Mouse (Mus musculus): ENCODE data around the gene Tmbim6. TPM values are rescaled to one million over a fixed set of nuclear protein-coding genes. Genes with fewer than 3 reads are reported as not detected.

The Tmbim6 gene
- polyA plus RNA-seq, 1 experiment from 2014 or later: 317 TPM

DNA sequence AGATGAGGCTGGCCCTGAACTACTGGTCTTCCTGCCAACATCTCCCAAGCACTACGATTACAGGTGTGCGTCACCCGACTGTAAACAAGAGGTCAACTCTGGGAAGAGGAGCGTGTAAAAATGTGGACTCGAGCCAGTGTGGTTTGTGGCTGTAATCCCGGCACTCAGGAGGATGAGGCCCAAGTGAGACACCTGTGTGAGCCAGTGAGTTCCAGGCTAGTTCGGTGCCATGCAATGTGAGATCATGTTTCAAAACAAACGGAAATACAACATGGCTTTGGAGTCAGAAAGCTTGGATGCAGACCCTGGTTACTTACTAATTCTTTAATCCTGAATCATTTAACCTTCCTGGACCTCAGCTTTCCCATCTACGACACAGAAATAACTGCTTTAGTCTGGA is 33.7 kb upstream of the Tmbim6 start:
- Histone ChIP-seq H3K4me2 (replicated peaks; ENCODE audit: low read depth, low read length) (no peak overlapping the region), H3K9ac (replicated peaks; ENCODE audit: low read depth, low read length) (no peak overlapping the region), H3K36me3 (ENCODE audit: control insufficient read depth, insufficient read depth, low read length) (no peaks in the 10 kb centered on the region), H3K9me3 (ENCODE audit: control insufficient read depth, low read depth, low read length) (no peaks in the 10 kb centered on the region), H3K27me3 (ENCODE audit: control insufficient read depth, insufficient read depth, low read length) (no peaks in the 10 kb centered on the region), H3K4me1 (ENCODE audit: control insufficient read depth, insufficient read depth, low read length) (peaks cover 3% of the 10 kb centered on the region; the same call in 1 of the 2 replicates), H3K4me3 (ENCODE audit: low read depth, low read length) (no peak overlapping the region), H3K27ac (ENCODE audit: low read length) (no peak overlapping the region)
- no peak for ATAC-seq (ENCODE audit: insufficient number of reproducible peaks, insufficient read depth, low FRiP score, low read depth)
- whole genome bisulfite sequencing: 76% methylated on average over 9 of the region's 9 CpGs

DNA sequence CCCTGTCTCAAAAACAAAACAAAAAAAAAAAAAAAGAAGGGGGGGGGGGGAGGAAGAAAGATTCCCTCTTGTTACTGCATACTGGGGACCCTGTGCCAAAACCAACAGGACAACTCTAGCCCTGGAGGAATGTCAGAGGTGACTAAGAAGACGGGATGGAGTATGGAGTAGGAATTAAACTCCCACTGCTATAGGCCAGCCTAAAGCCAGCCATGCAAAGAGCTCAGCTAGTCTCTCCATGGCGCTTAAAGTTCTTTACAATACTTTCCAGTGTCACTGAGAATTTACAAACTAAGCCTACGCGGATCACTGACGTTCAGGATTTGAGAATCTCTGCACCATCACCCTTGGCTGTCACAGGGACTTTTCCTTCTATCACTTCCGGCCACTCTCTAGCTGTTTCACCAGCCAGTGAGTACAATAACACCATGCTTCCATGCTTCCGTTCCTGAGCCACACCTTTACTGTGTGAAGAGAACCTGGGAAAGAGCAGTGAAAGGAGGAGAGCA is 28.6 kb upstream of the Tmbim6 start:
- Histone ChIP-seq H3K9ac (replicated peaks; ENCODE audit: low read depth, low read length) (no peak overlapping the region), H3K36me3 (ENCODE audit: control insufficient read depth, insufficient read depth, low read length) (no peaks in the 10 kb centered on the region), H3K4me2 (replicated peaks; ENCODE audit: low read depth, low read length) (no peak overlapping the region), H3K27ac (ENCODE audit: low read length) (0 out of 2 replicates have a peak overlapping the region, but pooled peaks have one; percentile 1), H3K27me3 (ENCODE audit: control insufficient read depth, insufficient read depth, low read length) (no peaks in the 10 kb centered on the region), H3K9me3 (ENCODE audit: control insufficient read depth, low read depth, low read length) (no peaks in the 10 kb centered on the region), H3K4me3 (ENCODE audit: low read depth, low read length) (no peak overlapping the region), H3K4me1 (ENCODE audit: control insufficient read depth, insufficient read depth, low read length) (peaks cover 16% of the 10 kb centered on the region)
- ATAC-seq (ENCODE audit: insufficient number of reproducible peaks, insufficient read depth, low FRiP score, low read depth): no peak
- 69% methylated on average over 7 of the region's 7 CpGs for WGBS

DNA sequence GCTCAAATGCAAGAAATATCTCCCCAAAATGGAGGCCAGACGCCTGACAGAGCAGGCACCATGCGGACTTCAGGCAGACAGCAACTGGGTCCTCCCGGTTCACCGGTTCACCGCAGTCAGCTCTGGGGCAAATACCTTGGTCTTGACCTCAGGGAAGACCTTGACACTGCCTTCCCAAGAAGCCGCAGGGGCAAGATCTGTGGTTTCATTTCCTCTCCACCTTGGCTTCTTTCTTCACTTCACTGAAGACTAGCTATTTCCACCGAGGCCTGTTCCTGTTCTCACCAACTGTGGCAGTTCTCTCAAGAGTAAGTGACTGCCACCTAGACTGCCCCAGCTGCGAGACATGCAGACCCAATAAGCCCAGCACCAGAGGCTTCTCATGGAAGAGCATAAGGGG is 27.8 kb upstream of the Tmbim6 start:
- Histone ChIP-seq H3K36me3 (ENCODE audit: control insufficient read depth, insufficient read depth, low read length) (no peaks in the 10 kb centered on the region), H3K4me2 (replicated peaks; ENCODE audit: low read depth, low read length) (no peak overlapping the region), H3K27ac (ENCODE audit: low read length) (no peak overlapping the region), H3K27me3 (ENCODE audit: control insufficient read depth, insufficient read depth, low read length) (no peaks in the 10 kb centered on the region), H3K4me1 (ENCODE audit: control insufficient read depth, insufficient read depth, low read length) (peaks cover 20% of the 10 kb centered on the region), H3K9ac (replicated peaks; ENCODE audit: low read depth, low read length) (no peak overlapping the region), H3K4me3 (ENCODE audit: low read depth, low read length) (no peak overlapping the region), H3K9me3 (ENCODE audit: control insufficient read depth, low read depth, low read length) (no peaks in the 10 kb centered on the region)
- 69% methylated on average over 8 of the region's 8 CpGs for WGBS
- ATAC-seq (ENCODE audit: insufficient number of reproducible peaks, insufficient read depth, low FRiP score, low read depth): no peak

DNA sequence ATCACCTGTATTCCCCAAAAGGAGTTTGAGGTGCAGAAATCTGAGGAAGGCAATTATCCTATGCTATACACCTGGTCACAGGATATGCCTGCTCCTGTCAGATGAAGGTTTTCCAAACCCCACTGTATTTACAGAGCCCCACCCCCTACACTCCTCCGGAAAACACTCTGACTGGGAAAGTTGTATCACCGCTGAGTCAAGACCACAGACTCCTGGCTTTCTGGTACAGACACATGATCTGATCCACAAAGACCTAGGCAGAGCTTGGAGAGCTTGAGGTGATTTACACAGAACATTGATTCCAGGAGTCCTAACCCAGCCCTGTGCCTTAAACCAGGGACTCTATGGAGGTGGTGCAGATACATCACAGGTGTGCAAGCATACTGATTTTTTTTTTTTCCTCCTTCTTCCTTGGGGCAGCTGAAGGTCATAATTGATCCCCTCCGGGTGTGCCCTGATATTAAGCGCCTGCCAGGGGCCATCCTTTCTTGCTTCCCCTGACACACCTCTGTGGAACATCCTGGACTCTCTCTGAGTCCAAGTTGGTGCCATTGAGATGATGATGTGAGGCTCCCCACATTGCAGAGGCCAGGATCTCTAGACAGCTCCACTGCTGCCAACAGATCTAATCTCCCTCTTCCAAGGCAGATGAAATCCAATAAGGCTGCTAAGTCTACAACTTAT is 24.0 kb upstream of the Tmbim6 start:
- Histone ChIP-seq H3K4me3 (ENCODE audit: low read depth, low read length) (peak overlapping the region; percentile 82), H3K27me3 (ENCODE audit: control insufficient read depth, insufficient read depth, low read length) (no peaks in the 10 kb centered on the region), H3K9me3 (ENCODE audit: control insufficient read depth, low read depth, low read length) (no peaks in the 10 kb centered on the region), H3K9ac (replicated peaks; ENCODE audit: low read depth, low read length) (no peak overlapping the region; the same call in 1 of the 2 replicates), H3K4me2 (replicated peaks; ENCODE audit: low read depth, low read length) (peak overlapping the region; percentile 75), H3K4me1 (ENCODE audit: control insufficient read depth, insufficient read depth, low read length) (peaks cover 20% of the 10 kb centered on the region), H3K36me3 (ENCODE audit: control insufficient read depth, insufficient read depth, low read length) (no peaks in the 10 kb centered on the region), H3K27ac (ENCODE audit: low read length) (no peak overlapping the region)
- no peak for ATAC-seq (ENCODE audit: insufficient number of reproducible peaks, insufficient read depth, low FRiP score, low read depth)
- WGBS: 39% methylated on average over 4 of the region's 4 CpGs

DNA sequence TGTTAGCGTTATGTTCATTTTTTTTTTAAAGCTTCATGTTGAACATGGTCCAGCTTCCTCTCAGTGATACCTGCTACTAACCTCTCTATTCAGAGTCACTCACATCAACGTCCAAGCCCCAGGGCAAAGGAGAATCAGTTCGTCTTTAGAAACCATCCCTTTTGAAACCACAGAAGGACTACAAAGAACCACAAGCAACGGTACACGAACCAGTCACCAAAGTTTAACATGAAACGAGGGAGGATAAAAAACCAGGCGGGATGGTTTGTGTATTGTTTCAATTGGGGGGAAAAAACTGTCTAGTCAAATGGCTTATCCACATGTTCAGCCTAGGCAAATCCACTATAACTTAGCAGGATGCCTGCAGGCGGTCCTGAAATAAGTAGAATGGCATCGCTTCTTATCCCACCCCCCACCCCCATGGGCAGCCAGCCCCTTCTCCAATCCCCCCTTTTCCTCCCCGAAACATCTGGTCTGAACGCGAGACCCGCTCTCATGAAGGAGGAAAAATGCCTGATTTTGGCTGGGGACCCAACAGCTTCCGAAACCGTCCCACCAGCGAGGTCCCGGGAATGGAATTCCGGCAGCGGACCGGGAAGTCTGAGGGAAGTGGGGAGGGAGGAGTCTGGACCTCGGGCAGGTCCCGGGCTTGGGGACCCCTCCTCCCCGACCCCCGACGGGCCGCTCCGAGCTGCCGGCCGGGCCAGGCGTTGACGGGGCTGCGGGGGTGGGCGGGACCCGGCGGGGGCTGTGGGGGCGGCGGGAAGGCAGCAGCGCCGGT is 23.1 kb upstream of the Tmbim6 start:
- ATAC-seq (ENCODE audit: insufficient number of reproducible peaks, insufficient read depth, low FRiP score, low read depth): no peak; the same call in 1 of the 2 replicates
- Histone ChIP-seq H3K4me1 (ENCODE audit: control insufficient read depth, insufficient read depth, low read length) (peaks cover 16% of the 10 kb centered on the region), H3K9ac (replicated peaks; ENCODE audit: low read depth, low read length) (peak overlapping the region; percentile 78), H3K4me3 (ENCODE audit: low read depth, low read length) (peak overlapping the region; percentile 82), H3K36me3 (ENCODE audit: control insufficient read depth, insufficient read depth, low read length) (no peaks in the 10 kb centered on the region), H3K4me2 (replicated peaks; ENCODE audit: low read depth, low read length) (peak overlapping the region; percentile 75), H3K27me3 (ENCODE audit: control insufficient read depth, insufficient read depth, low read length) (no peaks in the 10 kb centered on the region), H3K9me3 (ENCODE audit: control insufficient read depth, low read depth, low read length) (no peaks in the 10 kb centered on the region), H3K27ac (ENCODE audit: low read length) (peak overlapping the region; percentile 93)
- 1% methylated on average over 38 of the region's 39 CpGs for WGBS

DNA sequence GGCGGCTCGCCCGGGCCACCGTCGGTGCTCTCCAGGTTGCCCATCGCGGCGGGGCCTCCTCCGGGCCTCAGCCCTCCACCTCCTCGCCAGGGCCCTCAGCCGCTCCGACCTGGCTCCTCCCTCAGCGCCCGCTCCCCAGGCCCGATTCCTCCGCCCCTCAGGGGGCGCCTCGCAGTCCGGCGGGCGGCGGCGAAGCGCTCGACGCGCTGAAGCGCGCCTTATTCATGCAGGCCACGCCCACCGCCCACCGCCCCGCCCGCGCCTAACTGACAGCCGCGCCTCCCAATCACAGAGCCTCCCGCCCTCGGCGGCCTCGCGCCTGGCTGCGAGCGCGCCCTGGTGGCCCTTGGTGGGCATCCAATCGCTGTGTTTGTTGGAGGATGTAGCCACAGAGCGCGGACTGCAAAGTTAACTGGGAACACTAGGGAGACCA is 22.4 kb upstream of the Tmbim6 start, which contains the start of gene Fmnl3:
Gene Fmnl3 (minus strand): TSS at position 224 of the 433 bp plus-strand sequence.
- under 1% methylated on average over 44 of the region's 48 CpGs for WGBS
- no peaks in the 10 kb centered on the region for H3K9me3 ChIP-seq (ENCODE audit: control insufficient read depth, low read depth, low read length)

DNA sequence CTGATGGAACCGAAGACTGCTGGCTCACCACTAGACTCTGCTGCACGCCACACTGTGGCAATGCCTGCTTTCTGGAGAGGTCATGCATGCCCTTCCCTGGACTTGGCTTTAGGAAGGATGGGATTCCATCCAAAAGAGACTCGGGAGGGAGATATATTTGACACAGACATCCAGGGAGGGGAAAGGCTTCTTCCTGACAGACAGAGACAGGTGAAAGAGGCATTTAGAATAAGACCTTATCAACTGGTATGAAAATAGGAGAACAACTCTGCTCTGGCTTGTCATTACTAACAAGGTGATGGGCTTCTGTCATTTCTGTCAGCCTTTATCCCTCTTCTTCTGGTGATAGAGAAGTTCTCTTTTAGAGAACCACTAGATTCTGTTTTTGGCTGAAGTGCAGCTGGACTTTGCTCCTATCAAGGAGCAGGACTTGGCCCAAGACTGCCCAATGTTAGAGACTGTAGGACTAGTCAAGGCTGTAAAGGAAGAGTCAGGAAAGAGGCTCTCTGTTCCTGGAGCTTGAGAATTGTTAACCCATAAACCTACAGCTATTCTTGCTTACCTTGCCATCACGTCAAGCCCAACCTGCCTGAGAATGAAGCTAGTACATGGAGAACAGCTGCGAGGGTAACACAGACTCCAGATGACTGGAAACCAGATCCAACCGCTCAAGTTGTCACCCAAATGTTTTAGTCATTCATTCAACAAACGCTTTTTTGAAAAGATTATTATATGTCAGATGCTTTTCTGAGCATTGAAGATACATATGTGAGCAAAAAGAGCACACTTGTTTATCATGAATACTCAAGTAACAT is 20.9 kb upstream of the Tmbim6 start:
- no peak overlapping the region for H3K27ac ChIP-seq (ENCODE audit: low read length)
- H3K9me3 ChIP-seq (ENCODE audit: control insufficient read depth, low read depth, low read length): no peaks in the 10 kb centered on the region
- no peak for ATAC-seq (ENCODE audit: insufficient number of reproducible peaks, insufficient read depth, low FRiP score, low read depth)
- no peak overlapping the region for H3K4me3 ChIP-seq (ENCODE audit: low read depth, low read length)
- no peak overlapping the region for H3K4me2 ChIP-seq (replicated peaks; ENCODE audit: low read depth, low read length)
- WGBS: 90% methylated on average over 7 of the region's 7 CpGs
- H3K36me3 ChIP-seq (ENCODE audit: control insufficient read depth, insufficient read depth, low read length): no peaks in the 10 kb centered on the region
- peaks cover 16% of the 10 kb centered on the region for H3K4me1 ChIP-seq (ENCODE audit: control insufficient read depth, insufficient read depth, low read length)
- H3K27me3 ChIP-seq (ENCODE audit: control insufficient read depth, insufficient read depth, low read length): no peaks in the 10 kb centered on the region
- H3K9ac ChIP-seq (replicated peaks; ENCODE audit: low read depth, low read length): no peak overlapping the region

More for the DNA sequence above, 22.4 kb upstream of the Tmbim6 start, which contains the start of gene Fmnl3:
- no peaks in the 10 kb centered on the region for H3K27me3 ChIP-seq (ENCODE audit: control insufficient read depth, insufficient read depth, low read length)
- H3K4me3 ChIP-seq (ENCODE audit: low read depth, low read length): peak within 1 kb of the TSS; percentile 82
- no peaks in the 10 kb centered on the region for H3K36me3 ChIP-seq (ENCODE audit: control insufficient read depth, insufficient read depth, low read length)
- H3K27ac ChIP-seq (ENCODE audit: low read length): peak within 1 kb of the TSS; percentile 93
- H3K4me1 ChIP-seq (ENCODE audit: control insufficient read depth, insufficient read depth, low read length): peaks cover 16% of the 10 kb centered on the region
- peak within 1 kb of the TSS; percentile 75 for H3K4me2 ChIP-seq (replicated peaks; ENCODE audit: low read depth, low read length)
- ATAC-seq (ENCODE audit: insufficient number of reproducible peaks, insufficient read depth, low FRiP score, low read depth): peak; percentile 93
- peak within 1 kb of the TSS; percentile 78 for H3K9ac ChIP-seq (replicated peaks; ENCODE audit: low read depth, low read length)

DNA sequence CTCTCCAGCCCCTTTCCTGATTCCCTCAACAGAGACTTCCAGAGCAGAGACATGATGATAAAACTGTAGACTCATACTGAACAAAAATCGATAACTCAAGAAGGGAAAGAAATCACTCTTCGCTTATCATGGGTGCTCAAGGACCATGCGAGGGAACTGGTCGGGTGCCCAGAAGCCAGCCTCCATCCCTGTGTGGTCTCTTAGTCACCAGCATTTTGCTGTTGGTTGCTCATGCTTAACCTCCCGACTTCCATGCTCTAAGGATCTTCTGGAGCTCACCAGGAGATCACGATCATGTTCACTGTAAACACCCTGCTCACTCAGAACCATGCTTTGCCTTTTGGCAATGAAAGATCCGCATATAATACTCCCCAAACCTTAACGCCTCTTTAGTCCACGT is 19.9 kb upstream of the Tmbim6 start:
- ATAC-seq (ENCODE audit: insufficient number of reproducible peaks, insufficient read depth, low FRiP score, low read depth): no peak
- peaks cover 16% of the 10 kb centered on the region for H3K4me1 ChIP-seq (ENCODE audit: control insufficient read depth, insufficient read depth, low read length)
- no peak overlapping the region for H3K27ac ChIP-seq (ENCODE audit: low read length)
- no peaks in the 10 kb centered on the region for H3K27me3 ChIP-seq (ENCODE audit: control insufficient read depth, insufficient read depth, low read length)
- H3K4me3 ChIP-seq (ENCODE audit: low read depth, low read length): no peak overlapping the region
- no peak overlapping the region for H3K9ac ChIP-seq (replicated peaks; ENCODE audit: low read depth, low read length)
- 70% methylated on average over 9 of the region's 9 CpGs for WGBS
- H3K9me3 ChIP-seq (ENCODE audit: control insufficient read depth, low read depth, low read length): no peaks in the 10 kb centered on the region
- H3K36me3 ChIP-seq (ENCODE audit: control insufficient read depth, insufficient read depth, low read length): no peaks in the 10 kb centered on the region
- H3K4me2 ChIP-seq (replicated peaks; ENCODE audit: low read depth, low read length): no peak overlapping the region

Data from stomach, embryonic 14.5 days (tissue).